24 mouse cellular contexts compared by ENCODE assay signal in the genomic region with DNA sequence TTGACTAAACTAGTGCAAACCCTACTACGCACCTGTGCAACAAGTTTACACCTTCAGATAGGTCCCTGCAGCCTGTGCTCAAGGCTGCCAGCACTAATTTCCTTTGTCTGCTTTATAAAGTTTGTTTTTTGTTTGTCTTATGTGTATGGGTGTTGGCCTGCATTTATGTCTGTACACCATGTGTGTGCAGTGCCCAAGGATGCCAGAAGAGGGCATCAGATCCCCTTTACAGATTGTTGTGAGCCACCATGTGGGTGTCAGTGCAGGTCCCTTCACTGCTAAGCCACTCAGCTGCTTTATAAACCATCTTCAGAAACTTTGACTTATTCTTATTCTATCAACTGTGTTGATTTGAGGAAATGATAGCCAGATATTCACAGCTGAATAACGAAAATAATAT.
DNase-seq lines count a peak whose midpoint lies in the region; ATAC-seq and TF ChIP-seq lines count a peak whose summit lies in the region.
"Had no signal": no experiment of that assay in that cellular context is flagged by ENCODE, and none has a peak within 500 bp of the region (broad histone marks: within the 10 kb centered on the region; RNA-seq: fewer than 3 reads in every experiment).

No protein-coding gene starts in this region.

- DNase-seq in liver, postnatal 0 days = no peak
- DNase-seq in liver, embryonic 11.5 days (ENCODE audit: low spot score) = no peak
- DNase-seq in A20 (ENCODE audit: low read depth, low spot score) = peak; percentile 13
- DNase-seq in ES-CJ7 (ENCODE audit: low read depth, low spot score) = peak; percentile 61
- no peak for DNase-seq in cerebellum, adult 8-10 months
- no peak for DNase-seq in adipocyte (ENCODE audit: low spot score)
- DNase-seq: adrenal gland, adult 8-10 months; cerebellum, adult 9-10 months; cerebellum, postnatal 36 days; gastrocnemius, postnatal 10 days; heart, postnatal 14 days; kidney, adult 8-10 months; lung, postnatal 14 days; right cerebral cortex, postnatal 25 days; thymus, adult 2 months; thymus, postnatal 36 days had no signal

- no peak for TF ChIP-seq EP300 in liver, postnatal 0 days (IDR thresholded peaks at IDR 0.05; ENCODE audit: low read depth)

- H3K4me1 ChIP-seq in liver, postnatal 0 days (ENCODE audit: insufficient read depth) = no peaks in the 10 kb centered on the region
- no peaks in the 10 kb centered on the region for H3K4me1 ChIP-seq in liver, embryonic 11.5 days (replicated peaks; ENCODE audit: control insufficient read depth, insufficient read depth, low read length)
- no peaks in the 10 kb centered on the region for H3K4me1 ChIP-seq in small intestine, adult 2 months (ENCODE audit: control insufficient read depth, insufficient read depth, insufficient read length, low read length)
- H3K4me1 ChIP-seq: hindbrain, embryonic 10.5 days; limb, embryonic 12.5 days; midbrain, embryonic 10.5 days had no signal

- no peak for TF ChIP-seq POLR2A in small intestine, adult 2 months (IDR thresholded peaks at IDR 0.05; ENCODE audit: low read depth, low read length)

- WGBS in liver, postnatal 0 days (ENCODE audit: insufficient replicate concordance) = 86% methylated on average over 2 of the region's 2 CpGs
- WGBS in liver, embryonic 11.5 days = 82% methylated on average over 2 of the region's 2 CpGs
- 93% methylated on average over 2 of the region's 2 CpGs for WGBS in small intestine, adult 2 months

- no peak overlapping the region for H3K4me2 ChIP-seq in liver, postnatal 0 days (ENCODE audit: low read depth, low read length)
- H3K4me2 ChIP-seq in liver, embryonic 11.5 days = no peak overlapping the region
- H3K4me2 ChIP-seq: limb, embryonic 12.5 days had no signal

- H3K36me3 ChIP-seq in liver, postnatal 0 days (replicated peaks; ENCODE audit: insufficient read depth, low read length) = no peaks in the 10 kb centered on the region
- H3K36me3 ChIP-seq in liver, embryonic 11.5 days (ENCODE audit: control insufficient read depth, insufficient read depth, low read length) = no peaks in the 10 kb centered on the region
- no peaks in the 10 kb centered on the region for H3K36me3 ChIP-seq in small intestine, adult 2 months (ENCODE audit: control insufficient read depth, insufficient read depth, low read length)
- H3K36me3 ChIP-seq: G1E; limb, embryonic 12.5 days had no signal

- no peak overlapping the region for H3K4me3 ChIP-seq in liver, postnatal 0 days (ENCODE audit: low read depth, low read length)
- no peak overlapping the region for H3K4me3 ChIP-seq in liver, embryonic 11.5 days (ENCODE audit: low read depth, low read length)
- H3K4me3 ChIP-seq in small intestine, adult 2 months (ENCODE audit: low read depth, low read length) = no peak overlapping the region
- H3K4me3 ChIP-seq: hindbrain, embryonic 10.5 days; limb, embryonic 12.5 days; midbrain, embryonic 10.5 days had no signal

- peaks cover 4% of the 10 kb centered on the region; the same call in 1 of the 2 replicates for H3K9me3 ChIP-seq in liver, postnatal 0 days (ENCODE audit: low read length)
- H3K9me3 ChIP-seq in liver, embryonic 11.5 days (ENCODE audit: control insufficient read depth, low read length) = no peaks in the 10 kb centered on the region
- H3K9me3 ChIP-seq: G1E; limb, embryonic 12.5 days had no signal

- peak; percentile 15; the same call in 1 of the 2 replicates for TF ChIP-seq CTCF in liver, postnatal 0 days (IDR thresholded peaks at IDR 0.05; ENCODE audit: low read depth)
- TF ChIP-seq CTCF in small intestine, adult 2 months (IDR thresholded peaks at IDR 0.05; ENCODE audit: extremely low read depth, insufficient read length, insufficient replicate concordance, low read depth, low read length) = 0 out of 2 replicates have a peak, but pooled peaks have one; percentile 7

- no peak overlapping the region for H3K27ac ChIP-seq in liver, postnatal 0 days (ENCODE audit: low read depth)
- H3K27ac ChIP-seq in liver, embryonic 11.5 days (ENCODE audit: low read depth, low read length) = no peak overlapping the region
- no peak overlapping the region for H3K27ac ChIP-seq in small intestine, adult 2 months (ENCODE audit: insufficient read depth, low read depth, low read length)
- H3K27ac ChIP-seq: hindbrain, embryonic 10.5 days; limb, embryonic 12.5 days; midbrain, embryonic 10.5 days had no signal

- H3K9ac ChIP-seq in liver, postnatal 0 days (replicated peaks) = no peak overlapping the region
- no peak overlapping the region for H3K9ac ChIP-seq in liver, embryonic 11.5 days (ENCODE audit: low read depth, low read length)
- H3K9ac ChIP-seq: limb, embryonic 12.5 days had no signal

- H3K27me3 ChIP-seq in liver, postnatal 0 days (ENCODE audit: insufficient read depth, low read length) = no peaks in the 10 kb centered on the region
- no peaks in the 10 kb centered on the region for H3K27me3 ChIP-seq in liver, embryonic 11.5 days (replicated peaks; ENCODE audit: control insufficient read depth, insufficient read depth, low read length)
- no peaks in the 10 kb centered on the region for H3K27me3 ChIP-seq in small intestine, adult 2 months (ENCODE audit: control insufficient read depth, insufficient read depth, low read length)
- H3K27me3 ChIP-seq: limb, embryonic 12.5 days had no signal

- no peak for ATAC-seq in liver, postnatal 0 days
- ATAC-seq in liver, embryonic 11.5 days (replicated peaks; ENCODE audit: low FRiP score) = no peak
- ATAC-seq: forebrain, embryonic 16.5 days; hindbrain, embryonic 16.5 days; midbrain, embryonic 16.5 days had no signal

Comparison
In these comparisons a context has a peak if more than half of its experiments do, and no peak if none do; other contexts are left out.
1. DNase-seq: peak in A20 (single experiment) and ES-CJ7 (single experiment); none in liver, postnatal 0 days (single experiment), liver, embryonic 11.5 days (single experiment), cerebellum, adult 8-10 months (single experiment) and adipocyte (single experiment).